Comparison of ENCODE assay signal across 27 mouse cellular contexts in the genomic region with DNA sequence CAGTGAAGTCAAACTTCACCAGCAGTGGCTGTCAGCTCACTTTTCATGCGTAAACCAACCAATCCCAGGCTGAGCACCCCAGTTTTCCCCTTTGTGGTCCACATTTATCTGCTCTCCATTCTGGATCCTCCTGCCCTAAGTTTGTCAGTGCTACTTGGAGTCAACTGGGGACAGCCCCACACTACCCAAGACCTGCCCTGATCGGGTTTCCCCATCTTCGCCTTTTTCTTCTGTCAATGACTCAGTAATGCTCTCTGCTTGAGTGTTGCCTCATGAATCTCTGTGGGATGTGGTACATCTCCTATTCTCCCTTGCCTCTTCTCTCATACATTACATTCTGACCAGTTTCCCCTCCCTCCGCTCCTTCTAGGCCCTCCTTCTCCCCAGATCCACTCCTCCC. TPM values are rescaled to one million over a fixed set of nuclear protein-coding genes. Genes with fewer than 3 reads are reported as not detected.
A peak's percentile ranks its signal among the peaks of the same experiment; 100 is the strongest.
DNase-seq lines count a peak whose midpoint lies in the region; ATAC-seq lines count a peak whose summit lies in the region.
"Had no signal": no experiment of that assay in that cellular context is flagged by ENCODE, and none has a peak within 500 bp of the region (broad histone marks: within the 10 kb centered on the region; RNA-seq: fewer than 3 reads in every experiment).

No protein-coding gene starts in this region.

- ATAC-seq in CD4-positive, CD25-positive, alpha-beta regulatory T cell, adult 4 months: peak; percentile 77
- ATAC-seq in granulocyte monocyte progenitor cell, adult 5-6 weeks (replicated peaks; ENCODE audit: poor library complexity, severe bottlenecking): peak; percentile 50
- ATAC-seq: forebrain, embryonic 13.5 days; forebrain, embryonic 16.5 days; hindbrain, postnatal 0 days; intestine, postnatal 0 days; Patski had no signal

- DNase-seq in 416B (ENCODE audit: low read depth): peak; percentile 39
- no peak for DNase-seq in lung, postnatal 36 days
- no peak for DNase-seq in cerebellum, adult 9-10 months
- DNase-seq in urinary bladder, postnatal 25 days (ENCODE audit: low spot score): no peak
- DNase-seq: adrenal gland, adult 2 months; adrenal gland, postnatal 14 days; cerebellum, adult 11-12 months; cerebellum, adult 8-10 months; cerebellum, postnatal 14 days; gastrocnemius, adult 2 months; gastrocnemius, postnatal 14 days; heart, adult 18-20 months; heart, postnatal 14 days; heart, postnatal 4 days had no signal

RNA-seq across cellular contexts. Expression of gene Colq, which starts 6.3 kb away (rescaled TPM):
- polyA plus RNA-seq in CD4-positive, CD25-positive, alpha-beta regulatory T cell, adult 4 months (2017; shearing (Covaris generic)): 1 to 10 TPM; 5.6 to 8.5 TPM
- total RNA-seq in granulocyte monocyte progenitor cell, adult 5-6 weeks (2014; fragmentation: Nextera tagmentation): not detected in 2 replicates
- not detected in 2 replicates for total RNA-seq in granulocyte monocyte progenitor cell, adult 5-6 weeks (2017)
- total RNA-seq: adrenal gland, adult 2 months had no signal
- polyA plus RNA-seq: forebrain, embryonic 13.5 days; forebrain, embryonic 16.5 days; G1E; hindbrain, embryonic 11.5 days; Patski had no signal

RNA-seq across cellular contexts. Expression of gene Gm49387, which starts 43.2 kb away (rescaled TPM):
- under 1 TPM in 1 of 2 experiments, not detected in 1; 0.62 TPM for polyA plus RNA-seq in CD4-positive, CD25-positive, alpha-beta regulatory T cell, adult 4 months (2017; shearing (Covaris generic))
- total RNA-seq in granulocyte monocyte progenitor cell, adult 5-6 weeks (2014; fragmentation: Nextera tagmentation): not detected in 2 replicates
- total RNA-seq in granulocyte monocyte progenitor cell, adult 5-6 weeks (2017): not detected in 2 replicates
- total RNA-seq: G1E; gastrocnemius, postnatal 14 days; gastrocnemius, postnatal 4 days; hindbrain, postnatal 0 days had no signal
- polyA plus RNA-seq: adrenal gland, adult 2 months; brain, embryonic 14.5 days; forebrain, embryonic 13.5 days; forebrain, embryonic 16.5 days; G1E; heart, embryonic 13.5 days; hindbrain, embryonic 14.5 days; hindbrain, postnatal 0 days had no signal

RNA-seq across cellular contexts. Expression of gene Btd, which starts 43.4 kb away (rescaled TPM):
- polyA plus RNA-seq in CD4-positive, CD25-positive, alpha-beta regulatory T cell, adult 4 months (2017; shearing (Covaris generic)): 10 to 100 TPM; 27.1 to 29.5 TPM
- total RNA-seq in granulocyte monocyte progenitor cell, adult 5-6 weeks (2014; fragmentation: Nextera tagmentation): 23.4 and 25.4 TPM in 2 replicates
- total RNA-seq in granulocyte monocyte progenitor cell, adult 5-6 weeks (2017): 11.3 and 12.4 TPM in 2 replicates

RNA-seq across cellular contexts. Expression of gene Hacl1, which starts 43.6 kb away (rescaled TPM):
- polyA plus RNA-seq in CD4-positive, CD25-positive, alpha-beta regulatory T cell, adult 4 months (2017; shearing (Covaris generic)): 10 to 100 TPM; 33.3 to 37.9 TPM
- 6.0 and 23.7 TPM in 2 replicates for total RNA-seq in granulocyte monocyte progenitor cell, adult 5-6 weeks (2014; fragmentation: Nextera tagmentation)
- 24.1 and 24.3 TPM in 2 replicates for total RNA-seq in granulocyte monocyte progenitor cell, adult 5-6 weeks (2017)
